Mouse (Mus musculus): ENCODE results near the gene Eif2d.

DNA sequence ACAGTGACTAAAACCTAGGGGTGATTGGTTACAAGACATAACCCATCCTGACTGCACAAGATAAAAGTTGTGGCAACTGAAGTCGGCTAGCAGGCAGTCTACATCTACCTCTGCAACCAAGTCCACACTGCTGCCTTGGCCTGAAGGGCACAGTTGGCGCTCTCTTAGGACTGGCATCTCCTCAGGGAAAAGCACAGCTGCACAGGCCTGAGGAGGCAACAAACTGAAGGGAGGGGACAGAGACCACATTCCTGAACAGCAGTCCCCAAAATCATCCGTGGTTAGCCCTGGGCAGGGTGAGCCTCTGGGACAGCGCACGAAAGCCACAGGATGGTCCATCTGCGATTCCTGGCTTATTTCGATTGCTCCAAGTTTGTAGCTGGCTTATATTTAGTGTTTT lies 42.7 kb downstream of the Eif2d start:
- TF ChIP-seq CTCF (conservative IDR thresholded peaks at IDR 0.05; ENCODE audit: low read length) (no peak), NANOG (IDR thresholded peaks at IDR 0.05; ENCODE audit: borderline replicate concordance, low read length) (no peak), POU5F1 (IDR thresholded peaks at IDR 0.05; ENCODE audit: borderline replicate concordance, low read length) (no peak)

All from E14TG2a.4 (cell line).